Mouse (Mus musculus): Measurements from ENCODE around the gene Surf4.

Gene Surf4

GRCm38 (mm10) chr2:26933304-26934055, at the start of gene Surf4, which contains the start of gene Stkld1:
Surf4 (minus strand) TSS chr2:26933928.
Stkld1 (plus strand) TSS chr2:26934047.
- DNase-seq (ENCODE audit: low spot score in 2 of 2): peak; percentile 76 to 91

GRCm38 (mm10) chr2:26980361-26980760, 46.6 kb upstream of the Surf4 start:
- no peak for DNase-seq (ENCODE audit: low spot score in 2 of 2)

- no peak for DNase-seq (ENCODE audit: low spot score in 2 of 2)
Observed at GRCm38 (mm10) chr2:26973960-26974359, 40.2 kb upstream of the Surf4 start.

- no peak for DNase-seq (ENCODE audit: low spot score in 2 of 2)
Observed at GRCm38 (mm10) chr2:26973116-26973515, 39.4 kb upstream of the Surf4 start, which contains the start of gene Adamts13. Adamts13 (plus strand) TSS chr2:26973416.

GRCm38 (mm10) chr2:26967262-26967661, 33.5 kb upstream of the Surf4 start:
- DNase-seq (ENCODE audit: low spot score in 2 of 2): no peak

GRCm38 (mm10) chr2:26964724-26965370, 31.1 kb upstream of the Surf4 start:
- no peak for DNase-seq (ENCODE audit: low spot score in 2 of 2)

- peak; percentile 91 to 95 for DNase-seq (ENCODE audit: low spot score in 2 of 2)
Observed at GRCm38 (mm10) chr2:26963923-26964723, 30.4 kb upstream of the Surf4 start, which contains the start of gene Rexo4. Rexo4 (minus strand) TSS chr2:26964386.

GRCm38 (mm10) chr2:26960756-26961155, 27.0 kb upstream of the Surf4 start:
- no peak for DNase-seq (ENCODE audit: low spot score in 2 of 2)

GRCm38 (mm10) chr2:26957488-26957859, 23.7 kb upstream of the Surf4 start:
- DNase-seq (ENCODE audit: low spot score in 2 of 2): no peak

GRCm38 (mm10) chr2:26956811-26957487, 23.2 kb upstream of the Surf4 start:
- no peak for DNase-seq (ENCODE audit: low spot score in 2 of 2)

- DNase-seq (ENCODE audit: low spot score in 2 of 2): no peak
Observed at GRCm38 (mm10) chr2:26954735-26955395, 21.1 kb upstream of the Surf4 start.

- DNase-seq (ENCODE audit: low spot score in 2 of 2): no peak
Observed at GRCm38 (mm10) chr2:26952866-26953265, 19.1 kb upstream of the Surf4 start.

GRCm38 (mm10) chr2:26952193-26952592, 18.5 kb upstream of the Surf4 start:
- DNase-seq (ENCODE audit: low spot score in 2 of 2): no peak

GRCm38 (mm10) chr2:26951346-26951905, 17.7 kb upstream of the Surf4 start:
- DNase-seq (ENCODE audit: low spot score in 2 of 2): no peak

- DNase-seq (ENCODE audit: low spot score in 2 of 2): no peak
Observed at GRCm38 (mm10) chr2:26950411-26950810, 16.7 kb upstream of the Surf4 start.

GRCm38 (mm10) chr2:26943253-26943652, 9.5 kb upstream of the Surf4 start:
- no peak for DNase-seq (ENCODE audit: low spot score in 2 of 2)

GRCm38 (mm10) chr2:26941539-26941938, 7.8 kb upstream of the Surf4 start:
- DNase-seq (ENCODE audit: low spot score in 2 of 2): no peak

- no peak for DNase-seq (ENCODE audit: low spot score in 2 of 2)
Observed at GRCm38 (mm10) chr2:26936425-26936824, 2.7 kb upstream of the Surf4 start.

- no peak for DNase-seq (ENCODE audit: low spot score in 2 of 2)
Observed at GRCm38 (mm10) chr2:26935286-26935685, 1.6 kb upstream of the Surf4 start.

- no peak for DNase-seq (ENCODE audit: low spot score in 2 of 2)
Observed at GRCm38 (mm10) chr2:26932473-26933303, 1.0 kb downstream of the Surf4 start.

Measured in left cerebral cortex, adult 9 months (tissue).